Mouse (Mus musculus) intestine, postnatal 0 days (tissue): ENCODE measurements at regions not wholly inside any gene's neighbourhood (a gene's known extent, or its start where the extent isn't known, plus 50 kb on each side); places are given as distances from the start of the nearest gene placed in this dataset.

Source experiments
- ATAC-seq: fragments of 200-750 bp; cut with Nextera tagmentation; 2 replicates; pipeline ENCODE4 v1.8.0; 2017; ENCODE audit warnings: mild to moderate bottlenecking, moderate TSS enrichment, moderate library complexity
- H3K27ac ChIP-seq: fragments of 300-500 bp; sonication (generic); 2 replicates; pipeline ENCODE4 v1.5.1; 2014; ENCODE audit warnings: mild to moderate bottlenecking, low read depth, low read length, moderate library complexity
- H3K27me3 ChIP-seq: fragments of 300-500 bp; sonication (generic); replicated peaks from 2 replicates; pipeline ENCODE4 v1.6.1; 2014; ENCODE audit warnings: low read length, mixed read lengths; ENCODE audit not compliant: control insufficient read depth, insufficient read depth
- H3K36me3 ChIP-seq: fragments of 300-500 bp; sonication (generic); 2 replicates; pipeline ENCODE4 v1.6.1; 2014; ENCODE audit warnings: mild to moderate bottlenecking, moderate library complexity; ENCODE audit not compliant: control insufficient read depth, insufficient read depth
- H3K4me1 ChIP-seq: fragments of 300-500 bp; sonication (generic); replicated peaks from 2 replicates; pipeline ENCODE4 v1.6.1; 2014; ENCODE audit warnings: antibody characterized with exemption, low read length, mixed read lengths; ENCODE audit not compliant: control insufficient read depth, insufficient read depth
- H3K4me2 ChIP-seq: fragments of 300-500 bp; sonication (generic); replicated peaks from 2 replicates; pipeline ENCODE4 v1.6.1; 2014; ENCODE audit warnings: low read depth, mild to moderate bottlenecking, moderate library complexity
- H3K4me3 ChIP-seq: fragments of 300-500 bp; sonication (generic); 2 replicates; pipeline ENCODE4 v1.5.1; 2014; ENCODE audit warnings: low read depth, low read length
- H3K9ac ChIP-seq: fragments of 300-500 bp; sonication (generic); 2 replicates; pipeline ENCODE4 v1.6.1; 2014; ENCODE audit warnings: mild to moderate bottlenecking, low read depth, low read length
- H3K9me3 ChIP-seq: fragments of 300-500 bp; sonication (generic); 2 replicates; pipeline ENCODE4 v1.6.1; 2016; ENCODE audit warnings: mixed run types; ENCODE audit not compliant: control insufficient read depth
- CTCF ChIP-seq: sonication (generic); IDR thresholded peaks from 2 replicates; pipeline ENCODE4 v1.5.1; 2016; ENCODE audit warnings: low read depth, mild to moderate bottlenecking, control low read depth, antibody characterized with exemption, moderate library complexity
- WGBS: fragments of 180-500 bp; shearing (Covaris S2); extraction: QIAGEN DNeasy Blood & Tissue Kit; methylation state at CpG from one replicate; pipeline ENCODE4 v1.1.7; 2014; 5-methylcytosine and 5-hydroxymethylcytosine counted together

DNA sequence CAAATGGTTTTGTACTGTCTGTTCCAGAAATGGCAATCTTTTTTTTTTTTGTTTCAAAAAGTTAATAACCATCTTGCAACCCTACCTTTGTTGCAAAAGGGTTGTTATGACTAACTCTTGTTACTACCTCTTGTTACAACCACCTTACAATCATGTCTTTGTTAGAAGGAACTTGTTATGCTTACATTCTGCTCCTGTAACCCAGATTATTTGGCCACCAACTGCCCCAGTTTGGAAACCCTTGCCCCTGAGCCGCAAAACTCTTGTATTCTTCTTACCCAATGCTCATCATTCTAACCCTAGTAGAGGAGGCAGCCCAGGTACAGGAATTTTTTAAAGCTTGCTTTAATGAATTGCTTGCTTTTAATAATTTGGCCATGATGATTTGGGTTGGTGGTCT, 167.4 kb upstream of the Thbs1 start:
- ATAC-seq = no peak
- H3K9me3 ChIP-seq = no peaks in the 10 kb centered on the region
- H3K4me3 ChIP-seq = no peak overlapping the region
- no peaks in the 10 kb centered on the region for H3K36me3 ChIP-seq
- no peak overlapping the region for H3K27ac ChIP-seq
- 100% methylated on average over 1 of the region's 1 CpGs for WGBS
- no peak overlapping the region for H3K9ac ChIP-seq
- no peak for TF ChIP-seq CTCF
- H3K27me3 ChIP-seq = no peaks in the 10 kb centered on the region
- H3K4me1 ChIP-seq = no peaks in the 10 kb centered on the region
- no peak overlapping the region for H3K4me2 ChIP-seq

DNA sequence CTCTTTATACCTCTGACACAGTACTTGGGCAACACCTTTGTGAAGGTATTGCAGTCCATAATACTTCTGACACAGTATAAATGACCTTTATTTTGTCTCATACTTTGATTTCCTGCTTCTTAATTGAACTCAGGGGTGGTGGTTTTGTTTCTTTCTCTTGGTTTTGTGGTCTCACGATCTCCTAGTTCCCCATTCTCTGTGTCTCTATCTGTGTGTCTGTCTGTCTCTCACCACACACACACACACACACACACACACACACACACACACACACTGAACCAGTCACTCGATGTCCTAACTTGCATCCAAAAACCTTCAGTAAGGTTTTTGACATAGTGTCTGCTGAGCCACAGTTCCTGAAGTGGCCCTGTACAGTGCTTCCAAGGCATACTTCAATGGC, 166.7 kb upstream of the Thbs1 start:
- no peaks in the 10 kb centered on the region for H3K36me3 ChIP-seq
- H3K4me1 ChIP-seq = no peaks in the 10 kb centered on the region
- no peaks in the 10 kb centered on the region for H3K9me3 ChIP-seq
- H3K4me3 ChIP-seq = no peak overlapping the region
- TF ChIP-seq CTCF = no peak
- H3K27me3 ChIP-seq = no peaks in the 10 kb centered on the region
- H3K4me2 ChIP-seq = no peak overlapping the region
- WGBS = 78% methylated on average over 2 of the region's 2 CpGs
- H3K9ac ChIP-seq = no peak overlapping the region
- no peak overlapping the region for H3K27ac ChIP-seq
- no peak for ATAC-seq

DNA sequence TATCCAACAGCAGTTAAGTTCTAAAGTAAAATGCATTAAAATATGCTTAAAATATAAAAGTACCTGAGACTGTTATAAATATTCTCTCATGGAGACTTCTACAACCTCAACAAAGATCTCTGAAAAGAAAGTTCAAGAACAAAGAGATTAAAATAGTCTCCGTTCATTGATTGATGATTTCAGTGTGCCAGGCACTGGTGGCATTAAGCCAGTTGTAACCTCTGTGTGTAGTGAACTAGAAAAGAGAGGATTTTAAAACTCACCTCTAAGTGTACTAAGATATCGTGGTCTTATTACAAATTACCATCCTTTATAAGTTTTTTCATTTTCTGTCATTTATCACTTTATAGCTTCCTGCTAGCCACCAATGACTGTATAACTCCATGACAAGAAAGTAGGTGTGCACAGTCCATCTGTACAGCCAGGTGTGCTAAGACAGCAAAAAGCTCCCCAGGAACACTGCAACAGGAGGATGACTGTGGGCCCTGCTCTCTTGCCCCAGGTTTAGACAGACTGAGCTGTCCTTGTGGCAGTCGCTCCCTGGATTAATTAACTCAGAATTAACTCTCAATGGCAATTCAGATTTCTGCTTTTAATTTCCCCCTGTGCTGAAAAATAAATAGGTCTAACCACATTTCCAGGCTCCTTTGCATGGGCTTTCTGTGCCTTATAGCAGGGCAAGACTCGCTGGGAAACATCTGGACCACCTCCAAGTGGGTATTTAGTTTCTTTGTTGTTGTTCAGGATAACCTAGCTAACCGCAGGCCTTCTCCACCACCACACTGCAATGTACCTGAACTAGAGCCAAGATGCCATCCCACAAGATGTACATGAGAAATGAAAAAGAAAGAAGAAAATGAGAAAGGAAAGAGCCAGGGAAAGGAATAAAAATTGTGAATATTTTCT, 161.0 kb upstream of the Thbs1 start:
- Histone ChIP-seq H3K36me3 (no peaks in the 10 kb centered on the region), H3K4me1 (no peaks in the 10 kb centered on the region), H3K27ac (no peak overlapping the region), H3K4me3 (no peak overlapping the region), H3K9me3 (no peaks in the 10 kb centered on the region), H3K9ac (no peak overlapping the region), H3K4me2 (no peak overlapping the region), H3K27me3 (no peaks in the 10 kb centered on the region)
- no peak for ATAC-seq
- 81% methylated on average over 5 of the region's 5 CpGs for WGBS
- TF ChIP-seq CTCF = no peak

- no peak overlapping the region for H3K9ac ChIP-seq
- 75% methylated on average over 2 of the region's 2 CpGs for WGBS
- no peaks in the 10 kb centered on the region for H3K4me1 ChIP-seq
- TF ChIP-seq CTCF = no peak
- no peaks in the 10 kb centered on the region for H3K27me3 ChIP-seq
- no peak overlapping the region for H3K4me2 ChIP-seq
- no peak overlapping the region for H3K4me3 ChIP-seq
- H3K36me3 ChIP-seq = no peaks in the 10 kb centered on the region
- no peak overlapping the region for H3K27ac ChIP-seq
- H3K9me3 ChIP-seq = no peaks in the 10 kb centered on the region
- ATAC-seq = no peak
Observed at GRCm38 (mm10) chr2:117951337-117951718, 160.3 kb upstream of the Thbs1 start.

- H3K27ac ChIP-seq = no peak overlapping the region
- H3K9me3 ChIP-seq = no peaks in the 10 kb centered on the region
- no peaks in the 10 kb centered on the region for H3K36me3 ChIP-seq
- no peak overlapping the region for H3K4me2 ChIP-seq
- TF ChIP-seq CTCF = no peak
- no peak overlapping the region for H3K9ac ChIP-seq
- no peaks in the 10 kb centered on the region for H3K4me1 ChIP-seq
- 79% methylated on average over 4 of the region's 4 CpGs for WGBS
- H3K4me3 ChIP-seq = no peak overlapping the region
- ATAC-seq = no peak
- H3K27me3 ChIP-seq = no peaks in the 10 kb centered on the region
Observed at GRCm38 (mm10) chr2:117958737-117959136, 152.9 kb upstream of the Thbs1 start.

DNA sequence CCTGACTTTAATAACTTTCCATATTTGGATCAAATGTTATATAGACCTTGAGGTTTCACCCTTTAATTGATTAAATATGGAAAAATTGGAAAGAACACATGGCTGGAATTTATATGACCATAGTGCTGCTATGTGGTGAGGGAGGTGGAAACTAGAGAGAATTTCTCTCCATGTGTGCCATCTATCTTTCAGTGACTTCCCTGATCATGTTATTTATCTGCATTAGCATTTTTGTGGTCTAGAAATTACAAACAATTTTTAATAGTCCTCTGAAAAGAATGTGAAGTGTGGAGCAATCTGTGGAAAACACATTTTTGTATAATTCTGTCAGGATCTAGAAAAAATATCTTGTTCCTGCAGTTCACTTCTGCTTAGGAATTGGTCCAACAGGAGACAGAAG, 152.2 kb upstream of the Thbs1 start:
- H3K4me2 ChIP-seq = no peak overlapping the region
- no peaks in the 10 kb centered on the region for H3K9me3 ChIP-seq
- no peak for ATAC-seq
- H3K27me3 ChIP-seq = no peaks in the 10 kb centered on the region
- H3K4me1 ChIP-seq = no peaks in the 10 kb centered on the region
- no peak overlapping the region for H3K27ac ChIP-seq
- H3K36me3 ChIP-seq = no peaks in the 10 kb centered on the region
- no peak overlapping the region for H3K4me3 ChIP-seq
- TF ChIP-seq CTCF = no peak
- H3K9ac ChIP-seq = no peak overlapping the region
